Mouse (Mus musculus) stomach, postnatal 0 days (tissue): Measurements from ENCODE around the gene Ccdc9.

Source experiments
- CTCF ChIP-seq: IDR thresholded peaks from 2 replicates; pipeline ENCODE4 v1.5.1; 2016; ENCODE audit warnings: antibody characterized with exemption, low read depth, mild to moderate bottlenecking, moderate library complexity
- EP300 ChIP-seq: optimal IDR thresholded peaks from 2 replicates; pipeline ENCODE3; 2016; ENCODE audit warnings: antibody characterized with exemption

DNA sequence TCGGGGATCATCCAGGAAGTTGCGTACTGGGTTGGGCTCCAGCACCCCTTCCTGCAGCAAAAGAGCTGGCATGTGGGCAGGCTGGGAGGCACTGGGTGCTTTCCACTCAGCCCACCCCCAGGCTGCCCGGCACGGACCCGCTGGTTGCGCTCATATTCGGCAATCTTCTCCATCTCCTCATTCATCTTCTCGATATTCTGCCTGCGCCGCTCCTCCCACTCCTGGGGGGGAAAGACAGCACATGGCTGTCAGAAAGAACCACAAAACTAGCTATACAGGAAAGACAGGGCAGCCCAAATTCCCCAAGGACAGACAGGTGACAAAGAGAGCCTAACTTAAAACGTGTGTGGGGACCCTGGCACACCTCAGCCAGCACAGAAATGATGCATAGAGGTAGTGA lies 5.9 kb downstream of the Ccdc9 start:
- TF ChIP-seq CTCF (no peak), EP300 (no peak)
